Mouse (Mus musculus): ENCODE results near the gene Parp12. TPM values are rescaled to one million over a fixed set of nuclear protein-coding genes. Genes with fewer than 3 reads are reported as not detected.

The Parp12 gene
- total and polyA plus RNA-seq, 2 experiments from 2014 or later = 3.1 to 4.2 TPM

DNA sequence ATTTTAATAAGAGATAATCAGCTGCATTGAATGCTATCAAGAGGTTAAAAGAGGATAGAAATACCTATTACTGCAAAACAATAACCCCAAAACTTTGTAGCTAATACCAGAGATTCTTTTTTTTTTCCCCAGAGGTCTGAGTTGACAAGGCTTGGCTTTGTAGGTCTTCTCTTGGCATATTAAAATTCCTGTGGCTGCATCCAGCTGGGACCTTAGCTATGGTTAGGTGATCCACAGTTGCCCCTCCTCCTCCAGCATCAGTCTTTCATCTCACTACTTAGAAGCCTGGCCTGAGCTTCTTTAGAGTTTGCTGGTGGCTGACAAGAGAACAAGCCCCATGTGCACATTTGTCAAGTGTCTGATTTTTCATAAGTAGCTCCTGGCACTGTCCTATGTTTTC, 6.6 kb upstream of the Parp12 start:
- ATAC-seq (ENCODE audit: low FRiP score) = no peak
- TF ChIP-seq CTCF (IDR thresholded peaks at IDR 0.05) = no peak
- no peak overlapping the region for H3K27ac ChIP-seq (ENCODE audit: low read depth, low read length)

DNA sequence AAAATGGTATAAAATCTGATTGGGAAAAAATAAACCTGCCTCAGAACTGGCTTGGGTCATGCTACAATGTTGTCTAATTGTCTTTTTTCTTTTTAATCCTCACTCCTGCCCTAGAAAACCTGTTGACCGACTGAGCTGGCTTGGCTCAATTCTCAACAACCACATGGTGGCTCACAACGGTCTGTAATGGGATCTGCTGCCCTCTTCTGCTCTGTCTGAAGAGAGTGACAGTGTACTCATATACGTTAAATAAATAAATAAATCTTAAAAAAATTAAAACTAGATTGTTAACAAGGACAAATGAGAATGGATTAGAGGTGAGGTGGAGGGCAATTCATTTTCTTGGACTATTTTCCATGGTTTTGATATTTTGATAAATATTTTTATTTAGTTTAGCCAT, 2.5 kb upstream of the Parp12 start:
- 57% methylated on average over 3 of the region's 3 CpGs for WGBS
- ATAC-seq (ENCODE audit: low FRiP score) (no peak), DNase-seq (ENCODE audit: low spot score) (no peak)
- H3K9me3 ChIP-seq (ENCODE audit: low read length) = no peaks in the 10 kb centered on the region
- H3K27ac ChIP-seq (ENCODE audit: low read depth, low read length) = no peak overlapping the region
- H3K4me1 ChIP-seq (ENCODE audit: insufficient read depth, low read length) = no peaks in the 10 kb centered on the region
- no peak overlapping the region for H3K4me3 ChIP-seq (ENCODE audit: low read depth, low read length)
- no peak overlapping the region for H3K9ac ChIP-seq (replicated peaks; ENCODE audit: low read length, poor library complexity, severe bottlenecking)
- 0 out of 2 replicates have a peak, but pooled peaks cover 17% of the 10 kb centered on the region for H3K27me3 ChIP-seq (ENCODE audit: insufficient read depth, low read length)
- peak; percentile 55 for TF ChIP-seq CTCF (IDR thresholded peaks at IDR 0.05)
- no peaks in the 10 kb centered on the region for H3K36me3 ChIP-seq (ENCODE audit: insufficient read depth, low read length)
- H3K4me2 ChIP-seq (ENCODE audit: low read depth, low read length, poor library complexity, severe bottlenecking) = no peak overlapping the region

More for the DNA sequence above, 6.6 kb upstream of the Parp12 start:
- H3K4me1 ChIP-seq (ENCODE audit: insufficient read depth, low read length) = no peaks in the 10 kb centered on the region
- H3K27me3 ChIP-seq (ENCODE audit: insufficient read depth, low read length) = no peaks in the 10 kb centered on the region
- H3K36me3 ChIP-seq (ENCODE audit: insufficient read depth, low read length) = no peaks in the 10 kb centered on the region
- no peak for DNase-seq (ENCODE audit: low spot score)
- peaks cover 4% of the 10 kb centered on the region; the same call in 1 of the 2 replicates for H3K9me3 ChIP-seq (ENCODE audit: low read length)
- H3K4me2 ChIP-seq (ENCODE audit: low read depth, low read length, poor library complexity, severe bottlenecking) = no peak overlapping the region
- H3K9ac ChIP-seq (replicated peaks; ENCODE audit: low read length, poor library complexity, severe bottlenecking) = no peak overlapping the region
- H3K4me3 ChIP-seq (ENCODE audit: low read depth, low read length) = no peak overlapping the region

DNA sequence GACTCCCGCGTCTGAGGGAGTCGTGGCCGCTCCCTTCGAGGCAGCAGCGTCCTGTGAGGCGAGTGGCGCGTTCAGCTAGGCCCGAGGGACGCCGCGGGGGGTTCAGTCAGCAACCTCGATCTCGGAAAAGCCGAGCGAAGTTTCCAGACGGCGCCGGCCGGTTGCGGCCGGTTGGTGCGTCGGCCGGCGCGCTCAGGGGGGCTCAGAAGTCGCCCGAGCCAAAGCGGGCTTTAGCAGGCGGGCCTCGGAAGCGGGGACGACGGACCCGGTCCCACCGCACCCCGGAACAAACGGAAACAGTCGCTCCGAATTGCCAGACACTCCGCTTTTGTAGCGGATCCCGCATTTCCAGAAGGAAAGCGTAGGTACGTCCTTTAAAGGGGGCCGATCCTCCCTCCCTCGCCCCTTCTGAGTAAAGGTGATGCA, 320 bp upstream of the Parp12 start:
- Histone ChIP-seq H3K27ac (ENCODE audit: low read depth, low read length) (no peak overlapping the region), H3K36me3 (ENCODE audit: insufficient read depth, low read length) (no peaks in the 10 kb centered on the region), H3K27me3 (ENCODE audit: insufficient read depth, low read length) (0 out of 2 replicates have a peak, but pooled peaks cover 17% of the 10 kb centered on the region), H3K4me3 (ENCODE audit: low read depth, low read length) (peak overlapping the region; percentile 66), H3K9me3 (ENCODE audit: low read length) (no peaks in the 10 kb centered on the region), H3K4me1 (ENCODE audit: insufficient read depth, low read length) (no peaks in the 10 kb centered on the region), H3K4me2 (ENCODE audit: low read depth, low read length, poor library complexity, severe bottlenecking) (peak overlapping the region; percentile 73), H3K9ac (replicated peaks; ENCODE audit: low read length, poor library complexity, severe bottlenecking) (peak overlapping the region; percentile 61; the same call in 1 of the 2 replicates)
- DNase-seq (ENCODE audit: low spot score) (peak; percentile 29), ATAC-seq (ENCODE audit: low FRiP score) (peak; percentile 45; the same call in 1 of the 2 replicates)
- no peak for TF ChIP-seq CTCF (IDR thresholded peaks at IDR 0.05)
- WGBS = 14% methylated on average over 44 of the region's 49 CpGs

DNA sequence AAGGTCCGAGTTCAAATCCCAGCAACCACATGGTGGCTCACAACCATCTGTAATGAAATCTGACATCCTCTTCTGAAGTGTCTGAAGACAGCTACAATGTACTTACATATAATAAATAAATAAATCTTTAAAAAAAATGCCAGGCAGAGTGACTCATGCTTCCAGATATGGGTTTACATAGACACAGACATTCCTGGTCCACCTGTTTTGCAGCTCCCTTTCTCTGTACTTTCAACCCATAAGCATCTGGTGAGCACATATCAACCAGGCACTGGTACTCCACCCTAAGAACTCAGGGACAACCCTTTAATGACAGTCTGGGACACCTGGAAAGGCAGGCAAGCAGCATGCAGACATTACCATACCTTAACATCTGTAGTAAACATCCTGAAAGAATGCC, 2.7 kb downstream of the Parp12 start:
- no peak overlapping the region for H3K27ac ChIP-seq (ENCODE audit: low read depth, low read length)
- no peak for ATAC-seq (ENCODE audit: low FRiP score)
- H3K4me2 ChIP-seq (ENCODE audit: low read depth, low read length, poor library complexity, severe bottlenecking) = no peak overlapping the region
- 82% methylated on average over 1 of the region's 1 CpGs for WGBS
- no peak overlapping the region for H3K9ac ChIP-seq (replicated peaks; ENCODE audit: low read length, poor library complexity, severe bottlenecking)
- H3K27me3 ChIP-seq (ENCODE audit: insufficient read depth, low read length) = 0 out of 2 replicates have a peak, but pooled peaks cover 17% of the 10 kb centered on the region
- H3K36me3 ChIP-seq (ENCODE audit: insufficient read depth, low read length) = no peaks in the 10 kb centered on the region
- H3K4me1 ChIP-seq (ENCODE audit: insufficient read depth, low read length) = no peaks in the 10 kb centered on the region
- no peak for DNase-seq (ENCODE audit: low spot score)
- H3K4me3 ChIP-seq (ENCODE audit: low read depth, low read length) = no peak overlapping the region
- TF ChIP-seq CTCF (IDR thresholded peaks at IDR 0.05) = no peak
- H3K9me3 ChIP-seq (ENCODE audit: low read length) = no peaks in the 10 kb centered on the region

DNA sequence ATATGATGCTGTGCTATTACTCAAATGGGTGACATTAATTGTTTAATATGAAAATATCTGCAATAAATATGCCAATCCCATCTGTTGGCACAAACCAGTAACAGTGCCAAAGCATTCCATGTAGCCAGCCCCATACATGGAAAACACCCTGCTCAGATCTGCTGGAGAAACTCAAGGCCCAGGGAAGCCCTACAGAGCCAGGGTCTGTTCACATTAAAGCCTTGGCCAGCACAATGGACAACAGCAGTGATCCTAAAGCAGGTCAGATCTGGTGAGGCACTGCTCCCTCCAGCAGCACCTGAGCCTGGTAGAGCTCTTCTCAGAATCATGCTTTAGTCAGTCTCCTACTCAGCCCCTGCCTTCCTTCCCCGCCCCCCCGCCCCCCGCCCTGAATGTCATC, 5.0 kb downstream of the Parp12 start:
- Histone ChIP-seq H3K4me3 (ENCODE audit: low read depth, low read length) (no peak overlapping the region), H3K27me3 (ENCODE audit: insufficient read depth, low read length) (0 out of 2 replicates have a peak, but pooled peaks cover 17% of the 10 kb centered on the region), H3K27ac (ENCODE audit: low read depth, low read length) (no peak overlapping the region), H3K36me3 (ENCODE audit: insufficient read depth, low read length) (no peaks in the 10 kb centered on the region), H3K9me3 (ENCODE audit: low read length) (no peaks in the 10 kb centered on the region), H3K9ac (replicated peaks; ENCODE audit: low read length, poor library complexity, severe bottlenecking) (no peak overlapping the region), H3K4me1 (ENCODE audit: insufficient read depth, low read length) (no peaks in the 10 kb centered on the region), H3K4me2 (ENCODE audit: low read depth, low read length, poor library complexity, severe bottlenecking) (no peak overlapping the region)
- 77% methylated on average over 3 of the region's 3 CpGs for WGBS
- no peak for TF ChIP-seq CTCF (IDR thresholded peaks at IDR 0.05)
- ATAC-seq (ENCODE audit: low FRiP score) = no peak
- no peak for DNase-seq (ENCODE audit: low spot score)

DNA sequence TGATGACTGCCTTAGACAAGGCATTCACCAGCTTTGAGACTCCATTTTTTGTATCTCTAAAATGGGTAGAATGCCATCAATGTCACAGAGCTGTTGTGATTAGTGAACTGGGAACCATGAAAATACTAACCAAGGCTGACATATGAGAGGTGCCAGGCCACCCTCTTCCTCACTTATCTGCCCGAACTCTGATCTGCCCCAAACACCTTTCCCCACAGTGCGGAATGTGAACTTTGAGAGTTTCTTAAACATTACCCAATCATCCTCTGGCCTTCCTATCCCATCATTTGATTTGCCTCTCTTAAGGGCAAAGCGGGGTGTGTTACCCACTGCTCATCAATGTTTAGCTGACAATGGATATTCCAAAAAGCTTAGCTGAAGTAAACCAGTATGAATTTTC, 5.4 kb downstream of the Parp12 start:
- TF ChIP-seq CTCF (IDR thresholded peaks at IDR 0.05) = no peak
- no peak for DNase-seq (ENCODE audit: low spot score)
- H3K36me3 ChIP-seq (ENCODE audit: insufficient read depth, low read length) = no peaks in the 10 kb centered on the region
- H3K4me3 ChIP-seq (ENCODE audit: low read depth, low read length) = no peak overlapping the region
- 0 out of 2 replicates have a peak, but pooled peaks cover 16% of the 10 kb centered on the region for H3K27me3 ChIP-seq (ENCODE audit: insufficient read depth, low read length)
- H3K9me3 ChIP-seq (ENCODE audit: low read length) = no peaks in the 10 kb centered on the region
- WGBS = 95% methylated on average over 3 of the region's 3 CpGs
- ATAC-seq (ENCODE audit: low FRiP score) = no peak
- no peak overlapping the region for H3K4me2 ChIP-seq (ENCODE audit: low read depth, low read length, poor library complexity, severe bottlenecking)
- H3K9ac ChIP-seq (replicated peaks; ENCODE audit: low read length, poor library complexity, severe bottlenecking) = no peak overlapping the region
- no peak overlapping the region for H3K27ac ChIP-seq (ENCODE audit: low read depth, low read length)
- H3K4me1 ChIP-seq (ENCODE audit: insufficient read depth, low read length) = no peaks in the 10 kb centered on the region

Data from midbrain, postnatal 0 days (tissue).